Mouse (Mus musculus) brain, embryonic 14.5 days (tissue): ENCODE results near the gene Sox5. TPM values are rescaled to one million over a fixed set of nuclear protein-coding genes. Genes with fewer than 3 reads are reported as not detected.

ENCODE experiments used
- DNase-seq: peaks from one replicate; pipeline ENCODE4 v3.0.0-alpha.2; 2011; ENCODE audit warnings: low read depth
- CTCF ChIP-seq: fragments of 200-500 bp; IDR thresholded peaks from 2 replicates; pipeline ENCODE4 v1.5.1; 2012; ENCODE audit warnings: inconsistent platforms, mild to moderate bottlenecking, moderate library complexity, borderline replicate concordance; ENCODE audit not compliant: insufficient read depth, insufficient read length; ENCODE audit errors: extremely low read depth
- POLR2A ChIP-seq: fragments of 200-500 bp; IDR thresholded peaks from 2 replicates; pipeline ENCODE4 v1.6.1; 2012; ENCODE audit warnings: mild to moderate bottlenecking, inconsistent platforms, borderline replicate concordance; ENCODE audit not compliant: poor library complexity, insufficient read depth, insufficient read length, severe bottlenecking; ENCODE audit errors: extremely low read depth
- polyA plus RNA-seq: library from polyadenylated mRNA; depleted of rRNA; stranded (reverse); fragments of >200 nt; gene quantifications from 2 replicates; pipeline ENCODE4 v1.2.3, GENCODE M21; 2012

Gene Sox5
- polyA plus RNA-seq, 1 experiment, result 30.3 TPM

- no peak for TF ChIP-seq POLR2A
- TF ChIP-seq CTCF, result no peak
- peak; percentile 62 for DNase-seq
Measured at GRCm38 (mm10) chr6:144337436-144337969, 444.3 kb downstream of the Sox5 start.

DNA sequence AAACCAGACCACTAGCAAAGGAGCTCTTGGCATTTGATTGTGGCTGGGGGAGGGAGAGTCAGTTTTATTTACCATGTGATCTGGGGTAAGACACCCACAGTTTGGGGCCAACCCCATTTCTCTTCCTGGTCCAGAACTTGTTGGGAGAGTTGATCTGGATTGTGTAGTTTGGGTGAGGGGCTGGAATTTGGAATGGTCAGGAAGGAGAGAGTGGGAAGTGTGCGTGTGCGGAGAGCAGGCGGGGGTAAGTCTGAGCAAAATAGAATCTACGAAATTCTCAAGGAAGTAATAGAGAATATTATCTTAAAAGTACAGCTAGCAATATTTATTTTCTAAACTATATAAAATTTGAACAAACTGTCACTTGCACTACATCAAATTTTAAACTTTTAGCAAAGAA lies 445.0 kb downstream of the Sox5 start:
- DNase-seq, result no peak
- TF ChIP-seq POLR2A (no peak), CTCF (no peak)

GRCm38 (mm10) chr6:144333146-144333545 lies 448.6 kb downstream of the Sox5 start:
- TF ChIP-seq CTCF (no peak), POLR2A (no peak)
- DNase-seq, result no peak

DNA sequence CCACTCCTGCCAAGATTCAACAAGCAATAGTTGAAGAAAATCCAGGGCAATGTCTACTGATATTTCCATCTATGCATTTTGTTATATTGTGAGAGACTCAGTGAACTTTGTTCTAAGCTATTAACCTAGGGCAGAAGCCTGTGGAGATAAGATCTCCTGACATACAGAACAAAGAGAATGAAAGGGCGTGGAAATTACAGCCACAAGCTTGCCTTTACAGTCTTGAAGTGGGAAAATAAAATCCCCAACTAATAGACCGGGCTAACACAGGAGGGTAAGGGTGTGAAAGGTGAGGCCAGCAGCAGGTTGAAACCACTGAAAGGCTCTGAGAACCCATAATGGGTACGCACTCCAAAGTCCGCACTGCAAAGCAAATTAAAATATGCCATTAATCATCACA lies 449.8 kb downstream of the Sox5 start:
- TF ChIP-seq POLR2A, result no peak
- no peak for TF ChIP-seq CTCF
- DNase-seq, result no peak

DNA sequence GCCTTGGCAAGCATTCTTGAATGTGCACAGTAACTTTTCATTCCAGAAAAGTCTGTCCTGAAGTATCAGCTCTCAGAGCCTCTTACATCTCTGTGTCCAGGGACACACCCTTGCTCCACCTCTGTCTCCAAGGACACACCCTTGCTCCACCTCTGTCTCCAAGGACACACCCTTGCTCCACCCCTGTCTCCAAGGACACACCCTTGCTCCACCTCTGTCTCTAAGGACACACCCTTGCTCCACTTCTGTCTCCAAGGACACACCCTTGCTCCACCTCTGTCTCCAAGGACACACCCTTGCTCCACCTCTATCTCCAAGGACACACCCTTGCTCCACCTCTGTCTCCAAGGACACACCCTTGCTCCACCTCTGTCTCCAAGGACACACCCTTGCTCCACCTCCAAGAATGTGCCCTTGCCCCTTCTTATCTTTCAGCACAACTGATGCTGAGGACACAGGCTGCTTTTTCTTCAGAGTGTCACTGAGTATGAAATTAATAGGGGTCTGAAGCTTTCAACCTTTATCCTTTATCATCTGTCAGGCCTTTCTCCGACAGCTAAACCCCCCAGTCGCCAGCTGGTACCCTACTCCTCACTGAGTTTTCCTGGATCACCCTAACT lies 452.4 kb downstream of the Sox5 start:
- TF ChIP-seq POLR2A, result no peak
- TF ChIP-seq CTCF, result no peak
- no peak for DNase-seq

DNA sequence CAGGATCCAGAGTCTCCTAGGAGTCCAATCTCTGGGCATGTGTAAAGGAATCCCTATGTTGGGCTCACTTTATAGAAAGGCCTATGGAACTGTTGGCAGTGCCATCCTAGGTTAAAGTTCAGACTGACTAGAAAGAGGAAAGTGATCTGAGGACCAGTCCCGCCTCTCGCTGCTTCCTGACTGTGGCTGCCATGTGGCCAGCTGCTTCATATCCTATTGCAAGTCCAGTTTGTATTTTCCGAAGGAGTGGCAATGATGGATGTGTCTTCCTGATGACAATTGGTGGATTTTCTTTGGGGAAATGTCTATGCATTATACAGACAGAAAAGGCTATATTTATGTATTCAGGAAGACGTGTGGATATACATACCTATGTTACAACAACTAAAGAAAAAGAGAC lies 453.0 kb downstream of the Sox5 start:
- TF ChIP-seq POLR2A, result no peak
- no peak for TF ChIP-seq CTCF
- no peak for DNase-seq

DNA sequence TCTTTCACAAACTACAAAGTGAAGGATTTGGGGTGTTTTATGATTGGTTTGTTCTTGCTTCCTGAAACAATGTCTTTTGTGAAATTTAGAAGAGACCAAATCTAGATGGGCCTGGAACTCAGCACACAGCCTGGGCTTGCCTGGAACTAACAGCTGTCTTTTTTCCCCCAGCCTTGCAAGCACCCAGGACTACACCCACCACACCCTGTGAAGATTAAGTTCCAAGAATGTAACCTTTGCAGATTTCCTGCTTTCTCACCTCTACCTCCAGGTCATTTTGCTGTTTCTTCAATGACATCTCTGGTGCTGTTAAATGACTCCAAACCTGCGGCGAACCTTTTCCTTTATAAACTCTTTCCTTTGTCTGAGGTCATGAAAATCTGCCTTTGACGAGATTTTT lies 455.0 kb downstream of the Sox5 start:
- no peak for DNase-seq
- TF ChIP-seq POLR2A (no peak), CTCF (no peak)

GRCm38 (mm10) chr6:144323372-144323771 lies 458.4 kb downstream of the Sox5 start:
- no peak for DNase-seq
- TF ChIP-seq POLR2A, result no peak
- no peak for TF ChIP-seq CTCF

DNA sequence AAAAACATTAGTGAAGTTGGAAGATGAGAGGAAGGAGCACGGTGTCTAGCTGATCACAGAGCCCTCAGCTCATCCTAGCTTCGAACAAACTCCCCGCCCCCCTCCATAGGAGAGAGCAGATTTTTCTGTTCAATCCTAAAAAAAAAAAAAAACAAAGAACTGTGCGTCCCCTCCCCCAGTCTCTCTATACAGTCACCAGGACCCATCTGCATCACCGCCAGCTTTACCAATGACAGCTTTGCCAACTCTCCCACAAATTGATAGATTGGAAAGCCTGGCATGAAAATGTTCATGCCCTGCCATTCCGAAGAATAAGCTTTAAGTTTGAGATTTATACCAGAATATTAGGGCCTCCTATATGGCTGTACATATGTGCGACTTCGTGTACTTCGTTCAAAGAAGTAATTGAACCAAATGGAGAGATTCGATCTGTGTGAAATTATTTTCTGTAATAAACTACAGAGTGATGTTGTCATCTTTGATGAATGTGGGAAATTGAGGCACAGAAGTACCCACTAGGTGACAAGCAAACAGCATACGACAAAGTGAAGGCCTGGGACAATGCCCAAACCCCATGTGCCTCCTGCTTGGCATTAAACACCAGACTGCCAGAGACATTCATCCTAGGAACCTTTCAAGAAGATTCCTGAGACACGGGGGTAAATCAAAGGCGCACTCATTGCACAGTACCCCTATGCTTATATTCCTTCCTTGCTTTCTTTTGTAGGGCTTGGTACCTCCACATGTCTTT lies 459.3 kb downstream of the Sox5 start:
- TF ChIP-seq POLR2A (no peak), CTCF (no peak)
- peak; percentile 80 for DNase-seq

- no peak for DNase-seq
- TF ChIP-seq POLR2A (no peak), CTCF (no peak)
Measured at GRCm38 (mm10) chr6:144320327-144320726, 461.4 kb downstream of the Sox5 start.

DNA sequence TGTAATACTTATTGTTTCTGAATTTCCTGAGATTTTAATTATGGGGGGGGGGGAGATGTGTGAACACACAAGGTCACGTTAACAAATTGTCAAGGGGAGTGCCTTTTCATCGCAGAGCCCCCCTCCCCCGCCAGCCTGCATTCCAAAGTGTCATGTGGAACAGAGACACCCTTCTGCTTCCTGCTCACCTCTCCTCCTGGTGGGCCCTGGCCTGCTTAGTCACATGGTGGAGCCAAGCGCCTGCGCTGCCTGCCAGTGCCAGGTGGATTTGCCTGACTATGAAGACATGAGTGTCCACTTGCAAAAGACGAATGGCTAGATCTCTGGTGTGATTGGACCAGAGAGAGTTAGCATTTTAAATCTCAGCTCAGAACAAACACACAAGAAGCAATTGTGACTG lies 462.1 kb downstream of the Sox5 start:
- DNase-seq, result no peak
- TF ChIP-seq CTCF (no peak), POLR2A (no peak)
